Mouse (Mus musculus): Measurements from ENCODE around the gene Med10. TPM values are rescaled to one million over a fixed set of nuclear protein-coding genes. Genes with fewer than 3 reads are reported as not detected.

The Med10 gene
- polyA plus RNA-seq, 1 experiment from 2014 or later = 92.2 TPM

GRCm38 (mm10) chr13:69832578-69832977 is 30.4 kb downstream of the Med10 start:
- no peaks in the 10 kb centered on the region for H3K27me3 ChIP-seq
- no peak overlapping the region for H3K9ac ChIP-seq
- no peaks in the 10 kb centered on the region for H3K4me1 ChIP-seq (replicated peaks)
- 78% methylated on average over 9 of the region's 9 CpGs for WGBS
- ATAC-seq (replicated peaks; ENCODE audit: insufficient number of reproducible peaks, insufficient read depth, low FRiP score, low read depth) = no peak
- H3K4me2 ChIP-seq = no peak overlapping the region
- no peak overlapping the region for H3K27ac ChIP-seq
- H3K36me3 ChIP-seq = no peaks in the 10 kb centered on the region
- H3K4me3 ChIP-seq = no peak overlapping the region
- H3K9me3 ChIP-seq (replicated peaks) = no peaks in the 10 kb centered on the region

DNA sequence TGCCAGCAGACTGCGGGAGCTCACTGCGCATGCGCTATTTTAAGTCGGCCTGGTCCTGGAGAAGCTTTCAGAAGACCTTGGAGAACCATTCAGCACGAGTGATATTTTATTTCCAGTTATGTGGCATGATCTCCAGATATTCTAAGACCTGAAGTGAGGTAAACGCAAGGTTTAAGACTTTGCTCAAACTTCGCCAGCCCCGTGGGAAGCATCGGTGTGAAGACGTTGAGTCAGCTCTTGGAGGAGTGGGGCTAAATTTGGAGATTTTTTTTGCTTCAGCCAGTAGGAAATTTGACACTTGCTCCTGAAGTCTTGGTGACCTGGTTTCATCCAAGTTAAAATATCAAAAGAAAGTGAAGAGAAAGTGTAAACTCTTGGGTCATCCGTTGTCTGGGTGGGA is 31.2 kb downstream of the Med10 start:
- no peak overlapping the region for H3K27ac ChIP-seq
- no peak overlapping the region for H3K4me2 ChIP-seq
- no peak overlapping the region for H3K4me3 ChIP-seq
- 86% methylated on average over 11 of the region's 11 CpGs for WGBS
- no peaks in the 10 kb centered on the region for H3K4me1 ChIP-seq (replicated peaks)
- no peaks in the 10 kb centered on the region for H3K27me3 ChIP-seq
- H3K9ac ChIP-seq = no peak overlapping the region
- H3K9me3 ChIP-seq (replicated peaks) = no peaks in the 10 kb centered on the region
- ATAC-seq (replicated peaks; ENCODE audit: insufficient number of reproducible peaks, insufficient read depth, low FRiP score, low read depth) = no peak
- H3K36me3 ChIP-seq = no peaks in the 10 kb centered on the region

- H3K9me3 ChIP-seq (replicated peaks) = no peaks in the 10 kb centered on the region
- no peak overlapping the region for H3K4me3 ChIP-seq
- WGBS = 77% methylated on average over 1 of the region's 1 CpGs
- no peak overlapping the region for H3K4me2 ChIP-seq
- no peaks in the 10 kb centered on the region for H3K4me1 ChIP-seq (replicated peaks)
- H3K9ac ChIP-seq = no peak overlapping the region
- no peaks in the 10 kb centered on the region for H3K36me3 ChIP-seq
- ATAC-seq (replicated peaks; ENCODE audit: insufficient number of reproducible peaks, insufficient read depth, low FRiP score, low read depth) = no peak
- no peak overlapping the region for H3K27ac ChIP-seq
- no peaks in the 10 kb centered on the region for H3K27me3 ChIP-seq
Observed at GRCm38 (mm10) chr13:69845592-69845991, 43.4 kb downstream of the Med10 start.

DNA sequence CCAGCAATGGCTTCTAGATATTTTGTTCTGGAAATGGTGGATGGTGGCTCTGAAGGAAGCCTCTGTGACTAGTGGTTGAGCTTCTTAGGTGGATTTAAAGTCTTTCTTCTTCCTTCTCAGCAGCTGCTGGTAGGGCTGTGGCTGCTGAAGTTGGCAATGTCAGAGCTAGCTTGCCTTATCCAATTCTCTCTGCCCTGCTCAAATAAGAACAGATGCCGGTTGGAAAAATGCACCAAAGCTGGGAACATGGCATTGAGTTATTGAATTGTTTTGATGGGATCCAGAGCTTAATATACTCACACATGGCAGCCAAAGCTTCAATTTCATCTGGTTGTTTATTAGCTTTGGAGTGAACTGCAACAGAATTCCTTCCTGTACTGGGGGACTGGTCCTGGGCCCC is 47.4 kb downstream of the Med10 start:
- 90% methylated on average over 1 of the region's 1 CpGs for WGBS
- no peaks in the 10 kb centered on the region for H3K27me3 ChIP-seq
- H3K36me3 ChIP-seq = no peaks in the 10 kb centered on the region
- H3K4me1 ChIP-seq (replicated peaks) = no peaks in the 10 kb centered on the region
- H3K27ac ChIP-seq = no peak overlapping the region
- H3K9ac ChIP-seq = no peak overlapping the region
- no peaks in the 10 kb centered on the region for H3K9me3 ChIP-seq (replicated peaks)
- H3K4me3 ChIP-seq = no peak overlapping the region
- H3K4me2 ChIP-seq = no peak overlapping the region
- no peak for ATAC-seq (replicated peaks; ENCODE audit: insufficient number of reproducible peaks, insufficient read depth, low FRiP score, low read depth)

DNA sequence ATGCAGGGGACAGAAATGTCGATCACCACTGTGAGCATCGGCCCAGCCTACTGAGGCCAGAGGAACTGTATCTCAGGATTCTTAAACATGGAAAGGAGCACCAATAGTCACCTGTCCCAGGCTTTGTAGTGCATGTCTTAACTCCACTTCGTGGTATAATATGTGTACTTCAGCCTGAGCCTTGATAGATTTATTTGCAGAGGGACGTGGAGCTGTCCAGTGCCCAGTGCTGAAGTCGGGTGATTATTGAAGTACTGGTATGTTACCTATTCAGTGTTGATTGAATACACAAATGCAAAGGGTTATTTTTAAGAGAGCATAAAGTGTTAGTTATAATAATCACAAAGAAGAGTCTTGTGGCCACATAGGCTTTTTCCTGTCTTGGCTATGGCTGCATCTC is 50.1 kb downstream of the Med10 start:
- Histone ChIP-seq H3K36me3 (no peaks in the 10 kb centered on the region), H3K27ac (no peak overlapping the region), H3K4me3 (no peak overlapping the region), H3K4me1 (replicated peaks) (no peaks in the 10 kb centered on the region), H3K9me3 (replicated peaks) (no peaks in the 10 kb centered on the region), H3K27me3 (no peaks in the 10 kb centered on the region), H3K9ac (no peak overlapping the region), H3K4me2 (no peak overlapping the region)
- ATAC-seq (replicated peaks; ENCODE audit: insufficient number of reproducible peaks, insufficient read depth, low FRiP score, low read depth) = no peak
- WGBS = 58% methylated on average over 5 of the region's 5 CpGs

DNA sequence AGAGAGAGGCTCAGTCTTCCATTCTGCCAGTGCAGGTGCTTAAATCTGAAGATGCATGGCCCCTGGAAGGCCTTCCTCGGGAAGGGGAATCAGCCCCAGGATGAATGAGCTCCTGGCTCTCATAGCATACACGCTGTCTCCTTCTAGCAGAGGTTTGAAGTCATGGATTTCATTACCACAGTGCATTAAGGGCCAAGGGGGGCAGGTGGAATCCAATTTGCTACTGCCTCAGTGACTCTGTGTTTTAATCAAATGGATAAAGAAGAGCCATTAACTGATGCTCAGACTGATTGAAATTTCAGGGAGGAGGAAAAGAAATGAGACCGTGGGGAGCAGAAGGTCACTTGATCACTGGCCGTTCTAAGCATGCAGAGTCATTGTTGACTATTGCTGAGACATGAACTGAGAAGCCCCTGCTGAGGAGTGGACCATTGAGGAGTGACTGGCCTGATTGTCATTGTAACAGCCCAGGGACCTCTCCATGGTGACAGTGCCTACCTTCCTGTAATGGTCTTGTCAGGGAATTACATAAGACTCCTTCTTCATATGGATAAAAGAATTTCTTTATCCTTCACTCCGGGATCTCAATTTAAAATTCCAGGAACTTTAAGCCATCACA is 51.3 kb downstream of the Med10 start:
- no peak overlapping the region for H3K27ac ChIP-seq
- WGBS = 68% methylated on average over 5 of the region's 5 CpGs
- no peak overlapping the region for H3K4me3 ChIP-seq
- H3K9ac ChIP-seq = no peak overlapping the region
- H3K4me2 ChIP-seq = no peak overlapping the region
- no peaks in the 10 kb centered on the region for H3K9me3 ChIP-seq (replicated peaks)
- no peaks in the 10 kb centered on the region for H3K36me3 ChIP-seq
- H3K4me1 ChIP-seq (replicated peaks) = no peaks in the 10 kb centered on the region
- ATAC-seq (replicated peaks; ENCODE audit: insufficient number of reproducible peaks, insufficient read depth, low FRiP score, low read depth) = no peak
- no peaks in the 10 kb centered on the region for H3K27me3 ChIP-seq

- Histone ChIP-seq H3K36me3 (no peaks in the 10 kb centered on the region), H3K9me3 (replicated peaks) (no peaks in the 10 kb centered on the region), H3K27me3 (no peaks in the 10 kb centered on the region), H3K9ac (no peak overlapping the region), H3K4me3 (no peak overlapping the region), H3K27ac (no peak overlapping the region), H3K4me2 (no peak overlapping the region), H3K4me1 (replicated peaks) (no peaks in the 10 kb centered on the region)
- no peak for ATAC-seq (replicated peaks; ENCODE audit: insufficient number of reproducible peaks, insufficient read depth, low FRiP score, low read depth)
- 76% methylated on average over 1 of the region's 1 CpGs for WGBS
Observed at GRCm38 (mm10) chr13:69855941-69856340, 53.7 kb downstream of the Med10 start.

GRCm38 (mm10) chr13:69862276-69862675 is 60.1 kb downstream of the Med10 start:
- H3K27ac ChIP-seq = no peak overlapping the region
- H3K9ac ChIP-seq = no peak overlapping the region
- H3K36me3 ChIP-seq = no peaks in the 10 kb centered on the region
- no peaks in the 10 kb centered on the region for H3K4me1 ChIP-seq (replicated peaks)
- WGBS = 90% methylated on average over 4 of the region's 4 CpGs
- ATAC-seq (replicated peaks; ENCODE audit: insufficient number of reproducible peaks, insufficient read depth, low FRiP score, low read depth) = no peak
- H3K4me2 ChIP-seq = no peak overlapping the region
- H3K9me3 ChIP-seq (replicated peaks) = no peaks in the 10 kb centered on the region
- no peak overlapping the region for H3K4me3 ChIP-seq
- H3K27me3 ChIP-seq = no peaks in the 10 kb centered on the region

DNA sequence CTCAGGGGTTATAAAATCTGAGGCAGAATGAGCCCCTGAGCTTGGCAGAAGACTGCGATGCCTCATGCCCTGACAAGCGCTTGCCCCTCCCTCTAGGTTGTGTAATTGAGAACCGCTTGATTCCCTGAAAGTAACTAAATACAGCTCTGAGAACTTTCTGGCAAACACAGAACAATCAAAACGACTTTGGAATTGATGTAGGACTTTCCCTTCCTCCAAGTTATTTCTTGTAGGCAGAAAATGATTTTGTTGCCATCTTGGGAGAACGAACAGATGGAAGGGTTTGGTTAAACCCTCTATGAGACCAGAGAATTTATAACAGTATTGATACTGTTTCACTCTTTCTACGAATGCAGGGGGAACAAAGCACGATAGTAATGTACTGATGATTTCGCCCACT is 62.7 kb downstream of the Med10 start:
- Histone ChIP-seq H3K4me2 (no peak overlapping the region), H3K9ac (no peak overlapping the region), H3K4me1 (replicated peaks) (no peaks in the 10 kb centered on the region), H3K27me3 (no peaks in the 10 kb centered on the region), H3K36me3 (no peaks in the 10 kb centered on the region), H3K27ac (no peak overlapping the region), H3K9me3 (replicated peaks) (no peaks in the 10 kb centered on the region), H3K4me3 (no peak overlapping the region)
- ATAC-seq (replicated peaks; ENCODE audit: insufficient number of reproducible peaks, insufficient read depth, low FRiP score, low read depth) = no peak
- WGBS = 66% methylated on average over 8 of the region's 8 CpGs

Other genes with a start within 250 kb of the Med10 start
- 6.9 and 8.1 TPM in 2 replicates for gene Srd5a1, start 191.0 kb upstream of the Med10 start, polyA plus RNA-seq (2015; fragmentation: Nextera tagmentation; extraction: Ambion mirVana)
- 0.55 and 0.62 TPM in 2 replicates for gene Ube2ql1, start 62.5 kb upstream of the Med10 start, polyA plus RNA-seq (2015; fragmentation: Nextera tagmentation; extraction: Ambion mirVana)